8 mouse cellular contexts compared by ENCODE assay signal in genomic region chr6:47739696-47740095, GRCm38 (mm10).
DNase-seq lines count a peak whose midpoint lies in the region; ATAC-seq and TF ChIP-seq lines count a peak whose summit lies in the region.
"Not testable (repeated sequence)": the region's sequence is repeated elsewhere in the genome, so short reads cannot be mapped to it uniquely, and the experiment has no call there.

No protein-coding gene starts in this region.

- not testable (repeated sequence) for H3K36me3 ChIP-seq in heart, embryonic 13.5 days

- not testable (repeated sequence) for TF ChIP-seq CTCF in cerebellum, adult 2 months (IDR thresholded peaks at IDR 0.05; ENCODE audit: borderline replicate concordance, insufficient read depth, low read depth, low read length)

- H3K27ac ChIP-seq in cerebellum, adult 2 months (ENCODE audit: insufficient read depth, low read length); heart, embryonic 13.5 days (replicated peaks): not testable (repeated sequence)

- not testable (repeated sequence) for H3K27me3 ChIP-seq in cerebellum, adult 2 months (ENCODE audit: control insufficient read depth, insufficient read depth, low read length); heart, embryonic 13.5 days (replicated peaks)

- H3K9me3 ChIP-seq in heart, embryonic 13.5 days: not testable (repeated sequence)

- TF ChIP-seq POLR2A in cerebellum, adult 2 months (IDR thresholded peaks at IDR 0.05; ENCODE audit: borderline replicate concordance, insufficient read depth, low read length): not testable (repeated sequence)

- H3K9ac ChIP-seq in heart, embryonic 13.5 days: not testable (repeated sequence)

- 4% methylated on average over 15 of the region's 26 CpGs for WGBS in cerebellum, adult 2 months
- WGBS in heart, embryonic 13.5 days: 6% methylated on average over 14 of the region's 26 CpGs

- not testable (repeated sequence) for H3K4me3 ChIP-seq in cerebellum, adult 2 months (replicated peaks; ENCODE audit: insufficient read depth, low read depth, low read length)
- H3K4me3 ChIP-seq in heart, embryonic 13.5 days: peak overlapping the region; percentile 29; the same call in 1 of the 2 replicates

- H3K4me2 ChIP-seq in heart, embryonic 13.5 days: peak overlapping the region; percentile 42; the same call in 1 of the 2 replicates

- DNase-seq in cerebellum, adult 2 months: peak; percentile 72 to 84
- peak; percentile 51 to 64 for DNase-seq in frontal cortex, postnatal 10 days (ENCODE audit: low spot score in 2 of 2)
- peak; percentile 73 for DNase-seq in kidney, postnatal 10 days
- peak; percentile 56 to 63 for DNase-seq in left cerebral cortex, postnatal 10 days (ENCODE audit: extremely low spot score in 1 of 2, low spot score in 2 of 2)
- peak; percentile 68 for DNase-seq in lung, postnatal 36 days
- DNase-seq in spleen, postnatal 10 days (ENCODE audit: low spot score in 2 of 2): peak; percentile 54 to 72
- DNase-seq in urinary bladder, postnatal 4 days (ENCODE audit: low spot score in 2 of 2): peak; percentile 48 to 64

- H3K4me1 ChIP-seq in cerebellum, adult 2 months (ENCODE audit: control insufficient read depth, insufficient read depth, low read length); heart, embryonic 13.5 days: not testable (repeated sequence)

- intact Hi-C loops in left cerebral cortex, postnatal 10 days (cut with DNase I): not testable (repeated sequence)

- ATAC-seq in heart, embryonic 13.5 days (ENCODE audit: extremely low read depth, insufficient number of reproducible peaks, low FRiP score, low TSS enrichment): not testable (repeated sequence)
